ENCODE assay signal across 8 mouse cellular contexts in the genomic region with DNA sequence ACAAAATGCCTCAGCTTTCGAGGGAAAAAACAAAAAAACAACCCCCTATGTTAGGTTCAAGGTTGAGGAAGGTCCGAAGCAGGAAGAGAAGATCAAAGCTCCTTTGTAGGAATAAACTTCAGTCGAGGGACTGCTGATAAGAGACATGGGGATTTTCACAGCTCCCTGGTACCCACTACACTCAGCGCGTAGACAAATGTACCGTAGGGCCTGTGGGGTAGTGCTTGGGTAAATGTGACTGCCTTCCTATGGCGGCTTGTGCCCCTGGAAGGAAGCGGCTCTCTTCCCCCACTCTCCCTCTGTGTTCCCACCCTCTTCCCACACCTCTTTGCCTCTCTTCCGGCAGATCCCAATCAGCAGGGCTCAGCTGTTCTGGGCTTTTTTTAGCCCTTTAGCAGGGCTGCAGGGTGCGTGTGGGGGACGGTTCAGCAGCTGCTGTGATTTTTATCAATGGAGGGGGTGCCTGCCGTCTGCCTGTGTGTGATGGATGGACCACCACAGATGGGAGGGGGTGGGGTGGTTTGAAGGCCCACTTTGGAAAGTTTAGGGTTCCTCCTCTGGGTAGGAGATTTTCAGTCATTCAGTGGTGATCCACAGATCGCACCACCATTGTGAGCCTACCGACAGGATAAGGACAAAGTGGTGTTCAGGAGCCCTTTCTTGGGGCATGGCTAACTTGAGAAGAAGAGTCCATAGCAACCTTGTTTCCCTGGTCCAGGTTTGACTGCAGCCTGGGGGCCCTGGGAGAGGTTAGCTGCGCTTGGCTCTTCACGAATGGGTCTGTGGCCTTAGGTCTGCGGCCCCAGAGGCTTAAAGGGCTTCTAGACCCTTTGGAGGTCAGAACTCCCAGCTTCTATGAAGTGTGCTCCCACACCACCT. TPM values are rescaled to one million over a fixed set of nuclear protein-coding genes. Genes with fewer than 3 reads are reported as not detected.
DNase-seq lines count a peak whose midpoint lies in the region; ATAC-seq and TF ChIP-seq lines count a peak whose summit lies in the region.

No protein-coding gene starts in this region.

- TF ChIP-seq EP300 in MEL (IDR thresholded peaks at IDR 0.05; ENCODE audit: low read depth in 1 of 2, low read length in 2 of 2): no peak

- no peaks in the 10 kb centered on the region for H3K36me3 ChIP-seq in heart, embryonic 11.5 days (ENCODE audit: control insufficient read depth, insufficient read depth, low read length)
- no peaks in the 10 kb centered on the region for H3K36me3 ChIP-seq in MEL (ENCODE audit: control insufficient read depth in 1 of 2, insufficient read depth in 2 of 2, low read length in 2 of 2)
- H3K36me3 ChIP-seq in limb, embryonic 11.5 days (ENCODE audit: control insufficient read depth, insufficient read depth, low read length): no peaks in the 10 kb centered on the region

- ATAC-seq in heart, embryonic 11.5 days (replicated peaks; ENCODE audit: insufficient number of reproducible peaks, low FRiP score, low TSS enrichment): no peak
- peak; percentile 42 for ATAC-seq in limb, embryonic 11.5 days (ENCODE audit: insufficient number of reproducible peaks, low FRiP score, low TSS enrichment, low read depth)

- peaks cover 4% of the 10 kb centered on the region for H3K27me3 ChIP-seq in heart, embryonic 11.5 days (ENCODE audit: control insufficient read depth, insufficient read depth, low read length)
- peaks cover 2 to 3% of the 10 kb centered on the region in 2 experiments; a peak in 2 of 4 replicates for H3K27me3 ChIP-seq in MEL (ENCODE audit: control insufficient read depth in 1 of 2, insufficient read depth in 2 of 2, low read length in 2 of 2)
- H3K27me3 ChIP-seq in limb, embryonic 11.5 days (ENCODE audit: control insufficient read depth, insufficient read depth, low read length): no peaks in the 10 kb centered on the region

- peak overlapping the region; percentile 89 for H3K27ac ChIP-seq in heart, embryonic 11.5 days (ENCODE audit: low read depth, low read length)
- H3K27ac ChIP-seq in MEL (ENCODE audit: control insufficient read depth, low read depth, low read length): no peak overlapping the region
- H3K27ac ChIP-seq in limb, embryonic 11.5 days (replicated peaks; ENCODE audit: low read depth, low read length): peak overlapping the region; percentile 99

- WGBS in heart, embryonic 11.5 days (ENCODE audit: insufficient replicate concordance): 11% methylated on average over 17 of the region's 17 CpGs
- WGBS in limb, embryonic 11.5 days: 14% methylated on average over 17 of the region's 17 CpGs

- no peak for TF ChIP-seq POLR2A in MEL (IDR thresholded peaks at IDR 0.05; ENCODE audit: control insufficient read depth in 1 of 2, insufficient read depth in 1 of 2, low read depth in 1 of 2, low read length in 2 of 2, poor library complexity in 1 of 2)

- TF ChIP-seq CTCF in MEL (IDR thresholded peaks at IDR 0.05 in 2 of 3, conservative IDR thresholded peaks at IDR 0.05 in 1 of 3; ENCODE audit: control insufficient read depth in 1 of 3, insufficient read depth in 1 of 3, low read depth in 2 of 3, low read length in 3 of 3, poor library complexity in 1 of 3, severe bottlenecking in 1 of 3): no peak

- H3K4me2 ChIP-seq in heart, embryonic 11.5 days: peak overlapping the region; percentile 11; the same call in 1 of the 2 replicates
- H3K4me2 ChIP-seq in limb, embryonic 11.5 days (ENCODE audit: low read depth, severe bottlenecking): peak overlapping the region; percentile 36

- H3K4me3 ChIP-seq in heart, embryonic 11.5 days (ENCODE audit: low read depth, low read length): no peak overlapping the region
- no peak overlapping the region for H3K4me3 ChIP-seq in MEL (ENCODE audit: control insufficient read depth in 1 of 2, insufficient read depth in 1 of 2, low read depth in 2 of 2, low read length in 2 of 2)
- H3K4me3 ChIP-seq in limb, embryonic 11.5 days (ENCODE audit: low read depth, low read length): no peak overlapping the region

- H3K9ac ChIP-seq in heart, embryonic 11.5 days (ENCODE audit: low read depth, low read length): peak overlapping the region; percentile 17; the same call in 1 of the 2 replicates
- no peak overlapping the region for H3K9ac ChIP-seq in MEL (ENCODE audit: control insufficient read depth, low read depth, low read length, poor library complexity, severe bottlenecking)
- peak overlapping the region; percentile 43 for H3K9ac ChIP-seq in limb, embryonic 11.5 days (ENCODE audit: low read length)

- TF ChIP-seq RAD21 in MEL (IDR thresholded peaks at IDR 0.05; ENCODE audit: low read depth, low read length): no peak

- DNase-seq in heart, postnatal 36 days: no peak
- DNase-seq in MEL (ENCODE audit: low read depth, low spot score): no peak
- peak; percentile 74 to 75 for DNase-seq in frontal cortex, postnatal 36 days (ENCODE audit: low spot score in 2 of 2)
- DNase-seq in limb, embryonic 11.5 days (ENCODE audit: low spot score): peak; percentile 74
- DNase-seq in right cerebral cortex, postnatal 10 days (ENCODE audit: low spot score in 2 of 2): peak; percentile 82 to 91
- DNase-seq in adrenal gland, postnatal 4 days (ENCODE audit: low spot score in 2 of 2): no peak
- no peak for DNase-seq in testis, postnatal 14 days (ENCODE audit: low spot score)

- H3K9me3 ChIP-seq in heart, embryonic 11.5 days (replicated peaks; ENCODE audit: control insufficient read depth, low read length): no peaks in the 10 kb centered on the region
- H3K9me3 ChIP-seq in MEL (replicated peaks; ENCODE audit: insufficient read depth, low read length): no peaks in the 10 kb centered on the region
- H3K9me3 ChIP-seq in limb, embryonic 11.5 days (ENCODE audit: control insufficient read depth, low read length): no peaks in the 10 kb centered on the region

- H3K79me2 ChIP-seq in MEL (ENCODE audit: control insufficient read depth, insufficient read depth, low read length, poor library complexity): no peaks in the 10 kb centered on the region

- H3K4me1 ChIP-seq in heart, embryonic 11.5 days (ENCODE audit: control insufficient read depth, insufficient read depth, low read length): peaks cover 45% of the 10 kb centered on the region
- no peaks in the 10 kb centered on the region; a peak in 1 of 4 replicates for H3K4me1 ChIP-seq in MEL (ENCODE audit: control insufficient read depth in 1 of 2, insufficient read depth in 2 of 2, low read length in 2 of 2)
- peaks cover 50% of the 10 kb centered on the region for H3K4me1 ChIP-seq in limb, embryonic 11.5 days (ENCODE audit: control insufficient read depth, insufficient read depth, low read length)

- intact Hi-C loops in heart, postnatal 36 days (cut with DNase I): loop anchor here (5.0 kb wide), 1 partner anchor 290 kb away; no protein-coding TSS in a partner anchor

TF ChIP-seq in MEL, 35 proteins besides CTCF, POLR2A, EP300 and RAD21:
- TF ChIP-seq SIN3A (IDR thresholded peaks at IDR 0.05; ENCODE audit: low read length) (no peak), TCF12 (IDR thresholded peaks at IDR 0.05; ENCODE audit: low read depth, low read length) (no peak), UBTF (IDR thresholded peaks at IDR 0.05; ENCODE audit: borderline replicate concordance, insufficient read depth, low read depth, low read length) (no peak), ETS1 (IDR thresholded peaks at IDR 0.05; ENCODE audit: low read depth, low read length) (0 out of 2 replicates have a peak, but pooled peaks have one; percentile 6)

RNA-seq across cellular contexts. Expression of gene Ccr7, which starts 7.6 kb away (rescaled TPM):
- 0.21 and 0.36 TPM in 2 replicates for polyA plus RNA-seq in heart, embryonic 11.5 days (2014; fragmentation: Nextera tagmentation; extraction: Ambion mirVana)
- under 1 TPM; 0.38 to 0.58 TPM for total RNA-seq in heart, postnatal 36 days (2021)
- total RNA-seq in MEL (2012; rRNA removed): 0.04 TPM in 1 of 2 replicates, not detected in the other
- under 1 TPM in 1 of 2 experiments, not detected in 1; 0.06 TPM for polyA plus RNA-seq in MEL (2012; ENCODE audit: insufficient read depth in 1 of 2, insufficient read length in 2 of 2, low read depth in 1 of 2, low replicate concordance in 2 of 2, missing spikeins in 1 of 2)
- polyA plus RNA-seq in limb, embryonic 11.5 days (2014; fragmentation: Nextera tagmentation; extraction: Ambion mirVana): 1.0 and 1.3 TPM in 2 replicates
- under 1 TPM; 0.34 to 0.51 TPM for total RNA-seq in adrenal gland, postnatal 4 days (2021)

RNA-seq across cellular contexts. Expression of gene Tns4, which starts 58.2 kb away (rescaled TPM):
- 0.13 TPM in 1 of 2 replicates, not detected in the other for polyA plus RNA-seq in heart, embryonic 11.5 days (2014; fragmentation: Nextera tagmentation; extraction: Ambion mirVana)
- under 1 TPM; 0.27 to 0.36 TPM for total RNA-seq in heart, postnatal 36 days (2021)
- total RNA-seq in MEL (2012; rRNA removed): not detected in 2 replicates
- polyA plus RNA-seq in MEL (2012; ENCODE audit: insufficient read depth in 1 of 2, insufficient read length in 2 of 2, low read depth in 1 of 2, low replicate concordance in 2 of 2, missing spikeins in 1 of 2): under 1 TPM in 1 of 2 experiments, not detected in 1; 0.03 TPM
- 1.2 and 1.6 TPM in 2 replicates for polyA plus RNA-seq in limb, embryonic 11.5 days (2014; fragmentation: Nextera tagmentation; extraction: Ambion mirVana)
- under 1 TPM; 0.31 to 0.51 TPM for total RNA-seq in adrenal gland, postnatal 4 days (2021)

Comparison
In these comparisons a context has a peak if more than half of its experiments do, and no peak if none do; other contexts are left out.
1. DNase-seq: peak in frontal cortex, postnatal 36 days (2 of 2), limb, embryonic 11.5 days (single experiment) and right cerebral cortex, postnatal 10 days (2 of 2); none in heart, postnatal 36 days (0 of 2), MEL (single experiment), adrenal gland, postnatal 4 days (0 of 2) and testis, postnatal 14 days (single experiment).